ENCODE assay signal across 6 mouse cellular contexts in the genomic region with DNA sequence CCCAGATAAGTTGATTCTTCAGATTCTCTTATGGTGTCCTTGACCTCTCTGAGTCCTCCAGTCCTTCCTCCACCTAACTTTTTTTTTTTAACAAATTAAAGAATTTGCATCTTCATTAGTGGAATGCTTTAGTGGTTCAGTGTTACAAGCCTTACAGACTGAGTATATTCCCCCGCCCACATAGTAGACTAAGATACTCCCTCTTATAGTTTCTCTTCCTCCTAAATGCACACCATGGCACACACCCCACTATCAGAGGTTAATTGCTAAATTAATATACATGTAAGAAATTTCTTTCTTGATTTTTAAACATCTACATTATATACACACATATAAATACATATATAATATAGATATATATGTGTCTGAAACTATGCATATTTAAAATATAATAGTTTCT.
"Had no signal": no experiment of that assay in that cellular context is flagged by ENCODE, and none has a peak within 500 bp of the region (broad histone marks: within the 10 kb centered on the region; RNA-seq: fewer than 3 reads in every experiment).

No protein-coding gene starts in this region.

- ATAC-seq: liver, embryonic 12.5 days; liver, postnatal 0 days; lung, postnatal 0 days; midbrain, embryonic 13.5 days; midbrain, embryonic 15.5 days; midbrain, embryonic 16.5 days had no signal
